Mouse (Mus musculus): ENCODE data around the gene Trim67.

The Trim67 gene

GRCm38 (mm10) chr8:124784613-124785012, 8.3 kb upstream of the Trim67 start:
- ChIA-PET POLR2A (interaction anchor here in 2 of 4 experiments (0.5 to 1.5 kb wide), 3 partner anchors 8 to 35 kb away, joined by 3 to 6 read pairs (median 5); partner anchors contain the start of gene Trim67 (in 1 of the 2)), CTCF (no interaction called here)

- ChIA-PET CTCF (interaction anchor here in 1 of 4 experiments (0.6 kb wide), 1 partner anchor 12 kb away, joined by 3 read pairs; no protein-coding TSS in a partner anchor), POLR2A (interaction anchor here in 1 of 4 experiments (1.3 kb wide), 1 partner anchor 36 kb away, joined by 7 read pairs; no protein-coding TSS in a partner anchor)
Measured at GRCm38 (mm10) chr8:124790676-124791075, 2.2 kb upstream of the Trim67 start.

GRCm38 (mm10) chr8:124791751-124792150, 1.1 kb upstream of the Trim67 start:
- POLR2A ChIA-PET: interaction anchor here (0.6 to 3.2 kb wide), 15 partner anchors 9 to 405 kb away, joined by 3 to 13 read pairs (median 4); partner anchors contain the start of genes 2810004N23Rik (in 1 of the 4) and Gnpat (in 1 of the 4)

GRCm38 (mm10) chr8:124792186-124792585, 706 bp upstream of the Trim67 start:
- ChIA-PET CTCF (interaction anchor here (0.7 to 2.1 kb wide), 19 partner anchors 11 to 635 kb away, joined by 3 to 8 read pairs (median 4); partner anchors contain the start of gene Cog2 (in 1 of the 4)), POLR2A (interaction anchor here (0.6 to 3.2 kb wide), 27 partner anchors 8 to 490 kb away, joined by 3 to 13 read pairs (median 4); partner anchors contain the start of genes 2810004N23Rik (in 1 of the 4), Fam89a (in 1 of the 4) and Gnpat (in 1 of the 4))

More at GRCm38 (mm10) chr8:124791751-124792150, 1.1 kb upstream of the Trim67 start:
- CTCF ChIA-PET: interaction anchor here (0.7 to 2.1 kb wide), 11 partner anchors 11 to 636 kb away, joined by 3 to 8 read pairs (median 5); no protein-coding TSS in a partner anchor

GRCm38 (mm10) chr8:124793172-124793651, 320 bp downstream of the Trim67 start:
- ChIA-PET POLR2A (interaction anchor here (0.6 to 3.2 kb wide), 26 partner anchors 8 to 330 kb away, joined by 3 to 13 read pairs (median 4); partner anchors contain the start of genes 2810004N23Rik (in 1 of the 4), Cog2 (in 1 of the 4), Fam89a (in 1 of the 4) and Gnpat (in 1 of the 4)), CTCF (interaction anchor here (0.6 to 2.1 kb wide), 24 partner anchors 10 to 272 kb away, joined by 3 to 8 read pairs (median 4); partner anchors contain the start of genes Arv1 (in 1 of the 4), Cog2 (in 1 of the 4) and Ttc13 (in 1 of the 4))

- ChIA-PET CTCF (interaction anchor here (0.6 to 2.1 kb wide), 24 partner anchors 10 to 186 kb away, joined by 3 to 7 read pairs (median 4); partner anchors contain the start of genes 2810004N23Rik (in 1 of the 4), Arv1 (in 1 of the 4), Gnpat (in 1 of the 4) and Ttc13 (in 1 of the 4)), POLR2A (interaction anchor here (0.6 to 3.2 kb wide), 22 partner anchors 7 to 370 kb away, joined by 3 to 13 read pairs (median 4); partner anchors contain the start of genes 2810004N23Rik (in 1 of the 4), Cog2 (in 1 of the 4) and Gnpat (in 1 of the 4))
Measured at GRCm38 (mm10) chr8:124793661-124794485, 981 bp downstream of the Trim67 start.

GRCm38 (mm10) chr8:124794486-124794780, 1.5 kb downstream of the Trim67 start:
- ChIA-PET CTCF (interaction anchor here in 3 of 4 experiments (0.7 to 1.9 kb wide), 14 partner anchors 16 to 186 kb away, joined by 3 to 7 read pairs (median 4); partner anchors contain the start of genes 2810004N23Rik (in 1 of the 3) and Gnpat (in 1 of the 3)), POLR2A (interaction anchor here in 3 of 4 experiments (0.6 to 3.2 kb wide), 10 partner anchors 9 to 370 kb away, joined by 3 to 13 read pairs (median 4); partner anchors contain the start of genes 2810004N23Rik (in 1 of the 3) and Gnpat (in 1 of the 3))

GRCm38 (mm10) chr8:124795781-124796488, 3.0 kb downstream of the Trim67 start:
- ChIA-PET CTCF (interaction anchor here in 2 of 4 experiments (0.5 to 0.6 kb wide), 2 partner anchors 63 to 447 kb away, joined by 3 to 5 read pairs; no protein-coding TSS in a partner anchor), POLR2A (interaction anchor here in 1 of 4 experiments (0.7 to 1.8 kb wide), 2 partner anchors 11 to 13 kb away, joined by 5 to 6 read pairs; no protein-coding TSS in a partner anchor)

GRCm38 (mm10) chr8:124800542-124800941, 7.7 kb downstream of the Trim67 start:
- ChIA-PET POLR2A (interaction anchor here in 2 of 4 experiments (0.6 to 1.6 kb wide), 5 partner anchors 8 to 80 kb away, joined by 3 to 8 read pairs (median 3); partner anchors contain the start of gene Trim67 (in 1 of the 2)), CTCF (interaction anchor here in 2 of 4 experiments (0.6 to 1.2 kb wide), 2 partner anchors 10 to 255 kb away, joined by 3 read pairs; no protein-coding TSS in a partner anchor)

- CTCF ChIA-PET: interaction anchor here (0.6 to 1.3 kb wide), 8 partner anchors 11 to 1940 kb away, joined by 3 to 7 read pairs (median 4); partner anchors contain the start of gene Trim67 (in 1 of the 4)
- POLR2A ChIA-PET: interaction anchor here in 3 of 4 experiments (0.6 to 1.5 kb wide), 6 partner anchors 10 to 670 kb away, joined by 3 to 10 read pairs (median 4); partner anchors contain the start of gene Trim67 (in 1 of the 3)
Measured at GRCm38 (mm10) chr8:124803824-124804702, 11.2 kb downstream of the Trim67 start.

- ChIA-PET CTCF (interaction anchor here in 3 of 4 experiments (0.6 to 1.2 kb wide), 4 partner anchors 10 to 128 kb away, joined by 3 to 4 read pairs (median 3); no protein-coding TSS in a partner anchor), POLR2A (interaction anchor here in 1 of 4 experiments (1.8 kb wide), 1 partner anchor 10 kb away, joined by 6 read pairs; no protein-coding TSS in a partner anchor)
Measured at GRCm38 (mm10) chr8:124805990-124806389, 13.1 kb downstream of the Trim67 start.

- POLR2A ChIA-PET: no interaction called here
- CTCF ChIA-PET: interaction anchor here in 3 of 4 experiments (0.5 to 1.7 kb wide), 4 partner anchors 16 to 34 kb away, joined by 3 to 6 read pairs (median 4); no protein-coding TSS in a partner anchor
Measured at GRCm38 (mm10) chr8:124809419-124809818, 16.5 kb downstream of the Trim67 start.

- ChIA-PET CTCF (interaction anchor here (0.5 to 2.0 kb wide), 13 partner anchors 9 to 274 kb away, joined by 3 to 6 read pairs (median 3); partner anchors contain the start of gene Trim67 (in 1 of the 4)), POLR2A (interaction anchor here in 1 of 4 experiments (0.6 kb wide), 1 partner anchor 925 kb away, joined by 5 read pairs; no protein-coding TSS in a partner anchor)
Measured at GRCm38 (mm10) chr8:124810056-124810610, 17.2 kb downstream of the Trim67 start.

GRCm38 (mm10) chr8:124810689-124811394, 17.9 kb downstream of the Trim67 start:
- ChIA-PET POLR2A (interaction anchor here in 2 of 4 experiments (0.6 to 0.7 kb wide), 3 partner anchors 13 to 924 kb away, joined by 3 to 7 read pairs (median 5); no protein-coding TSS in a partner anchor), CTCF (interaction anchor here (0.5 to 2.0 kb wide), 22 partner anchors 9 to 1024 kb away, joined by 3 to 9 read pairs (median 4); partner anchors contain the start of gene Trim67 (in 1 of the 4))

- POLR2A ChIA-PET: interaction anchor here in 1 of 4 experiments (1.2 kb wide), 1 partner anchor 9 kb away, joined by 3 read pairs; no protein-coding TSS in a partner anchor
Measured at GRCm38 (mm10) chr8:124813326-124813725, 20.4 kb downstream of the Trim67 start.

More at GRCm38 (mm10) chr8:124813326-124813725, 20.4 kb downstream of the Trim67 start:
- CTCF ChIA-PET: interaction anchor here in 1 of 4 experiments (0.7 to 1.0 kb wide), 2 partner anchors 9 to 10 kb away, joined by 3 read pairs; no protein-coding TSS in a partner anchor
